Mouse (Mus musculus) limb, embryonic 15.5 days (tissue): ENCODE data around the gene Urod. TPM values are rescaled to one million over a fixed set of nuclear protein-coding genes. Genes with fewer than 3 reads are reported as not detected.
A peak's percentile ranks its signal among the peaks of the same experiment; 100 is the strongest.

Experiments used
- ATAC-seq: fragments of 200-750 bp; cut with Nextera tagmentation; 2 replicates; pipeline ENCODE4 v1.8.0; 2017; ENCODE audit warnings: low read depth, moderate TSS enrichment; ENCODE audit not compliant: insufficient number of reproducible peaks, low FRiP score, low TSS enrichment
- H3K27ac ChIP-seq: fragments of 300-500 bp; sonication (generic); 2 replicates; pipeline ENCODE4 v1.5.1; 2015; ENCODE audit warnings: moderate library complexity, mild to moderate bottlenecking, inconsistent platforms
- H3K27me3 ChIP-seq: fragments of 300-500 bp; sonication (generic); 2 replicates; pipeline ENCODE4 v1.6.1; 2015; ENCODE audit warnings: inconsistent platforms
- H3K36me3 ChIP-seq: fragments of 300-500 bp; sonication (generic); 2 replicates; pipeline ENCODE4 v1.6.1; 2015; ENCODE audit warnings: inconsistent platforms
- H3K4me1 ChIP-seq: fragments of 300-500 bp; sonication (generic); 2 replicates; pipeline ENCODE4 v1.6.1; 2015; ENCODE audit warnings: inconsistent platforms
- H3K4me2 ChIP-seq: fragments of 300-500 bp; sonication (generic); 2 replicates; pipeline ENCODE4 v1.6.1; 2015; ENCODE audit warnings: mild to moderate bottlenecking, inconsistent platforms
- H3K4me3 ChIP-seq: fragments of 300-500 bp; sonication (generic); 2 replicates; pipeline ENCODE4 v1.5.1; 2015; ENCODE audit warnings: mild to moderate bottlenecking, inconsistent platforms
- H3K9ac ChIP-seq: fragments of 300-500 bp; sonication (generic); 2 replicates; pipeline ENCODE4 v1.6.1; 2015; ENCODE audit warnings: inconsistent platforms
- H3K9me3 ChIP-seq: fragments of 300-500 bp; sonication (generic); 2 replicates; pipeline ENCODE4 v1.6.1; 2016; ENCODE audit warnings: inconsistent platforms
- WGBS: fragments of 180-500 bp; shearing (Covaris S2); methylation state at CpG from one replicate; pipeline ENCODE4 v1.1.7; 2015; 5-methylcytosine and 5-hydroxymethylcytosine counted together
- polyA plus RNA-seq: library from polyadenylated mRNA; unstranded; fragments of >200 nt; fragmentation: Nextera tagmentation; extraction: Ambion mirVana; gene quantifications from 2 replicates; pipeline ENCODE4 v1.2.1, GENCODE M21; 2015

The Urod gene
- 85.3 and 90.8 TPM in 2 replicates for polyA plus RNA-seq

- no peaks in the 10 kb centered on the region for H3K27me3 ChIP-seq
- ATAC-seq, result peak; percentile 88
- H3K4me2 ChIP-seq, result peak within 1 kb of the TSS; percentile 98
- peak within 1 kb of the TSS; percentile 74 for H3K27ac ChIP-seq
- H3K9ac ChIP-seq, result peak within 1 kb of the TSS; percentile 72
- no peaks in the 10 kb centered on the region for H3K9me3 ChIP-seq
- peak within 1 kb of the TSS; percentile 85 for H3K4me3 ChIP-seq
- peaks cover 28% of the 10 kb centered on the region for H3K36me3 ChIP-seq
- H3K4me1 ChIP-seq, result peaks cover 31% of the 10 kb centered on the region
- under 1% methylated on average over 38 of the region's 38 CpGs for WGBS
These were observed at the start of gene Urod for GRCm38 (mm10) chr4:116993672-116994621. Urod (minus strand) TSS chr4:116994413.

DNA sequence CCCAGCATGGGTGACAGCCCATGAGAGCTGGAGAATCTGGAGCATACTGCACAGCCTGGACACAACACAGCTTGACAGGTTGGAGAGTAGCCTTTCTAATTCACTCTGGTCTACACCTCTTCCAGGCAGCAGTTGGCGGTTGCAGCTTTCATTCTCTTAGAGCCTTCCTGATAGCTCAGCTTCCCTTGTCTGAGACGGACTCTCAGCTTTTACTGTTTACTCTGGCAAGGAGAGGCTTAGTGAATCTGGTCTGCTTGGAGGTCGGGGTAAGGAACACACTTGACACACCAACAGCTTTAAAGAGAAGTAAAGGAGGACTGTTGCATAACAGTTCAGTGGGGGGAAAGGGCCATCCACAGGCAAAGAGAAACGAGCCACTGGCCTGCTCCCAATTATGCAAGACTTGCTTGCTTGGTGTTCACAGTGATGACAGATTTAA lies 47.1 kb upstream of the Urod start:
- Histone ChIP-seq H3K27me3 (no peaks in the 10 kb centered on the region), H3K9me3 (no peaks in the 10 kb centered on the region), H3K4me2 (no peak overlapping the region), H3K9ac (no peak overlapping the region), H3K4me1 (peaks cover 23% of the 10 kb centered on the region), H3K4me3 (no peak overlapping the region), H3K36me3 (peaks cover 5% of the 10 kb centered on the region; the same call in 1 of the 2 replicates), H3K27ac (peak overlapping the region; percentile 78; the same call in 1 of the 2 replicates)
- 0 out of 2 replicates have a peak, but pooled peaks have one; percentile 25 for ATAC-seq
- 45% methylated on average over 4 of the region's 4 CpGs for WGBS

GRCm38 (mm10) chr4:117040791-117041190 lies 46.6 kb upstream of the Urod start:
- H3K9me3 ChIP-seq, result no peaks in the 10 kb centered on the region
- H3K4me1 ChIP-seq, result peaks cover 23% of the 10 kb centered on the region
- H3K27me3 ChIP-seq, result no peaks in the 10 kb centered on the region
- 0 out of 2 replicates have a peak, but pooled peaks have one; percentile 7 for ATAC-seq
- peak overlapping the region; percentile 78 for H3K27ac ChIP-seq
- H3K4me3 ChIP-seq, result no peak overlapping the region
- 54% methylated on average over 1 of the region's 1 CpGs for WGBS
- H3K9ac ChIP-seq, result no peak overlapping the region
- no peak overlapping the region for H3K4me2 ChIP-seq
- H3K36me3 ChIP-seq, result peaks cover 5% of the 10 kb centered on the region; the same call in 1 of the 2 replicates

DNA sequence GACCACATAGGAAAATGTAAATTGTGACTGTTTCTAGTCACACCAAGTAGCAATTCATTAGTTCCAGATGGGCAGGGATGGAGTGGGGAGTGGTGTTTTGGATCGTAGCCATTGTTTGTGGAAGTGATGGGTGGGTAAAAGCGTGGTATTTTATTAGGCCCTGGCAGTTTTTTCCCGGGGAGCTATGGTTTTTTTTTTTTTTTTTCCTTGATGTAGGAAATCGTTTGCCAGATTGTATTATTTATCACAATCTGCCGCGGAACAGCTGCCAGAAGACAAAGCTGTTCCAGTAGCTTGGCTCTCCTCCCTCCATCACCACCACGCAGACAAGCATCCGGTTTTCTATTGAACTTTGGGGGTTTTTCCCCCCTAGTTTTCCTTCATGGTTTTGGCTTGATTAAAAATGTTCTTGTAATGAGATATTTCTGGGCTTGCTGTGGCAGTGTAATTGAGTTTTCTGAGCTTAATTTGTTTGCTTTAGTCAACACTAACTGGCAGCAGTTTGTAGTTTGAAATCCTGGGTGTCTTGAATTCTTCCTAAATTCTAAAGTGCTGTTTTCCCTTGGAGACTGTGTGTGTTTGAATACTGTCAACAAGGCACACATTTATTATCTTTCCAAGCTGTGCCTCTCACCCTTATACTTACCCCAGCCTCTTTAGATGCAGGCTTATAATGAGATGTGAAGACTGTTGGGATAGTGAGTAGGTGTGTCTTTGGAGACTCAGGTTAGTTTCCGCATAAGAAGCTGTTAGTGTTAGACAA lies 45.9 kb upstream of the Urod start:
- Histone ChIP-seq H3K27me3 (no peaks in the 10 kb centered on the region), H3K4me1 (peaks cover 23% of the 10 kb centered on the region), H3K36me3 (peaks cover 5% of the 10 kb centered on the region; the same call in 1 of the 2 replicates), H3K4me3 (no peak overlapping the region), H3K4me2 (no peak overlapping the region), H3K9ac (no peak overlapping the region), H3K9me3 (no peaks in the 10 kb centered on the region), H3K27ac (peak overlapping the region; percentile 78)
- 19% methylated on average over 9 of the region's 9 CpGs for WGBS
- ATAC-seq, result peak; percentile 62

DNA sequence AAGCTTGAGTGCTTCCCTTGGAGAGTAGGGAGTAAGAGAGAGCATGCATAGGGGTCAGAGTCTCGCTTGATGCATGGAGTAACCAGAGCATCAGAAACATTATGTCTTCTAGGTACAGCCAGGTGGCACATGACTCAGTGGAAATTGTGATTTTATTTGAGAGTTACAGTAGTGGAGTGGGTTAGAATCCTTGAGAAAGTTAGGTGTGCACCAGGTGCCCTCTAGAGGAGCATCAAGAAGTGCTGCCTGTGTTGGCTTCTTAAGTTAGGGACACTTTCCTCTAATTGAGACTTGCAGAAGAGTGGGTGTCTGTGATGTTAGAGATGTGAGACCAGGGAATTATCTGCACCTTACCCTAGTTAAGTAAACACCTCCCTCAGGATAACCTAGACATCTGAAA lies 36.9 kb upstream of the Urod start:
- Histone ChIP-seq H3K4me3 (no peak overlapping the region), H3K4me1 (no peaks in the 10 kb centered on the region), H3K9ac (no peak overlapping the region), H3K4me2 (no peak overlapping the region), H3K36me3 (peaks cover 19% of the 10 kb centered on the region), H3K27me3 (no peaks in the 10 kb centered on the region), H3K27ac (no peak overlapping the region), H3K9me3 (no peaks in the 10 kb centered on the region)
- ATAC-seq, result no peak
- 91% methylated on average over 1 of the region's 1 CpGs for WGBS

DNA sequence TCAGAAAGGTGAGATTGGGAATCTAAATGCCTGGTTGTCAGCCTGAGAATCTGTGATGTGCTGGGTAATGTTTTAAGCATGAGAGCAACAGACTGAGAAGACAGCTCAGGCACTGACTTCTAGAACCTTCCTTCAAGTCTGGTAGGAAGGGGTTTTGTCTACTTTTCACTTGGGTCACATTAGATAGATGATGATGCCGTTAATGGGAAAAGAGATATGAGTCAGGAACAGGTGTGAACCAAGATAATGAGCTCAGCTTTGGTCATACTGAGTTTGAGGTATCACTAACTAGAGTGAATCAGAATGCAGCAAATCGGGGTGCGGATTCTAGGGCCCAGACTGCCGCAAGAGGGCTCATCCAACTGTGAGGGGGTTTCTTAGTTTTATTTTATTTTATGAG lies 29.3 kb upstream of the Urod start:
- Histone ChIP-seq H3K9ac (no peak overlapping the region), H3K9me3 (no peaks in the 10 kb centered on the region), H3K4me2 (no peak overlapping the region), H3K27me3 (no peaks in the 10 kb centered on the region), H3K4me1 (peaks cover 10% of the 10 kb centered on the region), H3K4me3 (no peak overlapping the region), H3K27ac (no peak overlapping the region), H3K36me3 (peaks cover 22% of the 10 kb centered on the region)
- WGBS, result 93% methylated on average over 4 of the region's 4 CpGs
- ATAC-seq, result no peak

- Histone ChIP-seq H3K9me3 (no peaks in the 10 kb centered on the region), H3K27ac (peak within 1 kb of the TSS; percentile 77), H3K4me3 (peak within 1 kb of the TSS; percentile 92), H3K4me1 (peaks cover 10% of the 10 kb centered on the region), H3K36me3 (peaks cover 14% of the 10 kb centered on the region), H3K9ac (peak within 1 kb of the TSS; percentile 72), H3K27me3 (no peaks in the 10 kb centered on the region), H3K4me2 (peak within 1 kb of the TSS; percentile 59)
- WGBS, result under 1% methylated on average over 61 of the region's 61 CpGs
- ATAC-seq, result peak; percentile 88
These were observed 25.3 kb upstream of the Urod start, which contains the start of gene Eif2b3 for GRCm38 (mm10) chr4:117019206-117020134. Eif2b3 (plus strand) TSS chr4:117019402.

- Histone ChIP-seq H3K36me3 (peaks cover 13% of the 10 kb centered on the region), H3K27me3 (no peaks in the 10 kb centered on the region), H3K4me2 (no peak overlapping the region), H3K27ac (no peak overlapping the region), H3K9ac (no peak overlapping the region), H3K4me1 (peaks cover 10% of the 10 kb centered on the region), H3K9me3 (no peaks in the 10 kb centered on the region), H3K4me3 (no peak overlapping the region)
- WGBS, result 84% methylated on average over 7 of the region's 7 CpGs
- no peak for ATAC-seq
These were observed 24.1 kb upstream of the Urod start for GRCm38 (mm10) chr4:117018327-117018726.

DNA sequence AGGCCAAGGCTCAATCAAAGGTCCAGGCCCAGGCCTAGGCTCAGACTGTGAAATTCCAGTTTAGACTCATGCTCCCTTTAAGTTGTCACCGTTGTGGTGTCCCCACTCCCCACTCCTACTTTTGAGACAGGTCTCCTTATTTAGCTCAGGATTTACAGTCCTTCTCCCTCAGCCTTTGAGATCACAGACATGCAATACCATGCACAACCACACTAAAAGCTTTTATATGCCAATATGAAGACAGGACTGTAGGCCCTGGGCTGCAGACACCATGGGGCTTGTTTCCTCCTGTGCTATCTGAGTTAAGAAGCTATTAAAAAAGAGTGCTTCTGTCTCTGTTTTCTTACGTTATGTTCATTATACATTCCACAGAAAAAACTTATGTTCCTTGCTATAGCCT lies 23.5 kb upstream of the Urod start:
- Histone ChIP-seq H3K4me1 (peaks cover 10% of the 10 kb centered on the region), H3K9me3 (no peaks in the 10 kb centered on the region), H3K4me3 (no peak overlapping the region), H3K27ac (no peak overlapping the region), H3K36me3 (peaks cover 7% of the 10 kb centered on the region), H3K4me2 (no peak overlapping the region), H3K9ac (no peak overlapping the region), H3K27me3 (no peaks in the 10 kb centered on the region)
- ATAC-seq, result no peak
- WGBS, result 74% methylated on average over 2 of the region's 2 CpGs

GRCm38 (mm10) chr4:117014901-117015415 lies 20.7 kb upstream of the Urod start:
- no peak overlapping the region for H3K27ac ChIP-seq
- ATAC-seq, result no peak
- no peak overlapping the region for H3K4me3 ChIP-seq
- 58% methylated on average over 4 of the region's 4 CpGs for WGBS
- H3K27me3 ChIP-seq, result no peaks in the 10 kb centered on the region
- H3K9ac ChIP-seq, result no peak overlapping the region
- H3K4me2 ChIP-seq, result no peak overlapping the region
- H3K9me3 ChIP-seq, result no peaks in the 10 kb centered on the region
- H3K4me1 ChIP-seq, result peaks cover 2% of the 10 kb centered on the region; the same call in 1 of the 2 replicates
- H3K36me3 ChIP-seq, result no peaks in the 10 kb centered on the region

DNA sequence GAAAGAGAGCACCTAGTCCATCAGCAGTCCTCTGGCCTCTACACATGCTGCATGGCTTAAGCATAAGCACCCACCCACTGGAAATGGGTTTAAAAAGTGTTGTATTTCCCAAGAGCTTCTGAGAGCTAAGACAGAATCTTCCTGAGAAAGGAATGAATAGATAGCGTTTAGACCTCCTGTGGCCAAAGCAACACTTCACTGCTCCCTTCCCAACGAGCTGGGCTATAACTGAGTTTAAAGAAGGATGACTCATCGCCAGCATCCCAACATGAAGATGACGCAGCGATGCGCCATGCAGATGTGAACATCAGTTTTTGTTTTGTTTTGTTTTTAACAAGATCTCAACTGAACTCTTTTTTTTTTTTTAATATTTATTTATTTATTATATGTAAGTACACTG lies 19.4 kb upstream of the Urod start:
- no peak overlapping the region for H3K4me3 ChIP-seq
- 91% methylated on average over 6 of the region's 6 CpGs for WGBS
- H3K27ac ChIP-seq, result no peak overlapping the region
- no peaks in the 10 kb centered on the region for H3K4me1 ChIP-seq
- no peaks in the 10 kb centered on the region for H3K27me3 ChIP-seq
- H3K4me2 ChIP-seq, result no peak overlapping the region
- ATAC-seq, result no peak
- no peaks in the 10 kb centered on the region for H3K36me3 ChIP-seq
- no peak overlapping the region for H3K9ac ChIP-seq
- H3K9me3 ChIP-seq, result no peaks in the 10 kb centered on the region
